Mouse (Mus musculus): ENCODE results near the gene Ap2a2. TPM values are rescaled to one million over a fixed set of nuclear protein-coding genes. Genes with fewer than 3 reads are reported as not detected.
"Not testable (repeated sequence)": the region's sequence is repeated elsewhere in the genome, so short reads cannot be mapped to it uniquely, and the experiment has no call there.

Gene Ap2a2
- polyA plus RNA-seq, 1 experiment = 92.7 TPM

DNA sequence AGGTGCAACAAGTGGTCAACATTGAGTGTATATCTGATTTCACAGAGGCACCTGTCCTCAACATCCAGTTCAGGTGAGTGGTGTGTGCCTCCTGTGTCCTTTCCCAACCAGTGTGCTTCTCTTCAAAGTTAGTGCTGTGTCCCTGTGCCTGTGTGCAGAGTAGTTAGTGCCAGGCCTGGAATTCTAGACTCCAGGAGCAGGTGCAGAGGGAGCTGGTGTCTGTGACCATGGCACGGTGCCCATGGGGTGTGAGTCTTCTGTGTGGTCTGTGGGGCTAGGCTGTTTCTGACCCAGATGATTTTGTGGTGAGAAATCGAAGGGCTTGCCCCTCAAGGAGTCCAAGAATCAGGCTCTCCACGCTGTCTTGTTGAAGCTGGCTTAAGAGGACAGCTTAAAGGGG lies 67.3 kb downstream of the Ap2a2 start:
- Histone ChIP-seq H3K27me3 (ENCODE audit: control insufficient read depth, insufficient read depth, insufficient read length) (no peaks in the 10 kb centered on the region), H3K79me2 (ENCODE audit: control insufficient read depth, insufficient read depth) (no peaks in the 10 kb centered on the region), H3K36me3 (ENCODE audit: control insufficient read depth, insufficient read depth) (peaks cover 85% of the 10 kb centered on the region), H3ac (ENCODE audit: control insufficient read depth, insufficient read length, low read depth) (no peak overlapping the region), H3K4me3 (ENCODE audit: insufficient read depth, poor library complexity, severe bottlenecking) (no peak overlapping the region), H3K79me3 (ENCODE audit: low read depth) (no peaks in the 10 kb centered on the region)
- TF ChIP-seq USF1 (IDR thresholded peaks at IDR 0.05; ENCODE audit: low read depth) (no peak), MYOG (IDR thresholded peaks at IDR 0.05; ENCODE audit: control insufficient read depth, extremely low read depth, insufficient read length) (no peak), MAX (IDR thresholded peaks at IDR 0.05) (no peak), CEBPB (IDR thresholded peaks at IDR 0.05; ENCODE audit: low read depth) (no peak), MYOD1 (IDR thresholded peaks at IDR 0.05; ENCODE audit: control insufficient read depth, insufficient read length, low read depth) (no peak), FOSL1 (IDR thresholded peaks at IDR 0.05; ENCODE audit: insufficient read depth, low read length, poor library complexity, severe bottlenecking) (no peak), CTCF (IDR thresholded peaks at IDR 0.05; ENCODE audit: control insufficient read depth, insufficient read depth, insufficient read length) (no peak)

- not testable (repeated sequence) for H3K4me3 ChIP-seq (ENCODE audit: insufficient read depth, poor library complexity, severe bottlenecking); H3K79me3 ChIP-seq (ENCODE audit: low read depth); H3ac ChIP-seq (ENCODE audit: control insufficient read depth, insufficient read length, low read depth); H3K79me2 ChIP-seq (ENCODE audit: control insufficient read depth, insufficient read depth); H3K27me3 ChIP-seq (ENCODE audit: control insufficient read depth, insufficient read depth, insufficient read length)
- H3K36me3 ChIP-seq (ENCODE audit: control insufficient read depth, insufficient read depth) = peaks cover 15% of the 10 kb centered on the region
These were observed 76.1 kb downstream of the Ap2a2 start for GRCm38 (mm10) chr7:141638077-141638476.

DNA sequence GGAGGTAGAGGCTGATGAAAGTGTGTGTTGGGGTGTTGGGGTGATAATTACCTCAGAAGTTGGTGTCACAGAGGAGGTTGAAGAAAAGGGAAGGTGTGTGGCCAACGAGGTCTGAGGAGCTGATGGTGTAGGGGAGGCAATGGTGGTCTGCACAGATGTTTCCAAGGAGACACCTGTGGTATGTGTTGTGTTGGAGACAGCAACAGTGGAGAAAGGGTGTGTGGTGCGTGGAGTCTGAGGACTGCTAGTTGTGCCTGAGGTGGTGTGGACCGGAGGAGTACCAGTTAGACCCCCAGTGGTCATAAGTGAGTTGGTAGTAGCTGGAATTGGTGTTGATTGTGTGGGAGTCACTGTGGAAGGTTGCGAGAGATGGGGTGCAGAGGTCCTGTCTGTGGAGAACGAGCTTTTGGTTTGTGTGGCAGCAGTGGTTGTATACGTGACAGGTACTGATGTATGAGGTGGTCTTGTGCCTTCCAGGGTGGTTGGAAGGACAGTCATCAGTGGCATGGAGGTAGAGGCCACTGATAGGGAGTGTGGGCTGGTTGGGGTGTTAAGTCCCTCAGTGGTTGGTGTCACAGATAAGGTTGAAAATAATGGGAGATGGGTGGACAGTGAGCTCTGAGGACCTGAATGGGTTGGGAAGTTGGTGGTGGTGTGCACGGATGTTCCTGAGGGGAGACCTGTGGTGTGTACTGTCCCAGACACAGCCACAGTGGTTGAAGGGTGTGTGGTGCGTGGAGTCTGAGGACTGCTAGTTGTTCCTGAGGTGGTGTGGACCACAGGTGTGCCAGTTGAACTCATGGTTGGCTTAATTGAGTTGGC lies 76.8 kb downstream of the Ap2a2 start:
- H3K79me2 ChIP-seq (ENCODE audit: control insufficient read depth, insufficient read depth); H3K36me3 ChIP-seq (ENCODE audit: control insufficient read depth, insufficient read depth); H3ac ChIP-seq (ENCODE audit: control insufficient read depth, insufficient read length, low read depth); H3K4me3 ChIP-seq (ENCODE audit: insufficient read depth, poor library complexity, severe bottlenecking); H3K27me3 ChIP-seq (ENCODE audit: control insufficient read depth, insufficient read depth, insufficient read length); H3K79me3 ChIP-seq (ENCODE audit: low read depth): not testable (repeated sequence)

- not testable (repeated sequence) for H3K79me3 ChIP-seq (ENCODE audit: low read depth); H3K79me2 ChIP-seq (ENCODE audit: control insufficient read depth, insufficient read depth); H3ac ChIP-seq (ENCODE audit: control insufficient read depth, insufficient read length, low read depth); H3K27me3 ChIP-seq (ENCODE audit: control insufficient read depth, insufficient read depth, insufficient read length); H3K36me3 ChIP-seq (ENCODE audit: control insufficient read depth, insufficient read depth); H3K4me3 ChIP-seq (ENCODE audit: insufficient read depth, poor library complexity, severe bottlenecking)
These were observed 77.4 kb downstream of the Ap2a2 start for GRCm38 (mm10) chr7:141639335-141639890.

DNA sequence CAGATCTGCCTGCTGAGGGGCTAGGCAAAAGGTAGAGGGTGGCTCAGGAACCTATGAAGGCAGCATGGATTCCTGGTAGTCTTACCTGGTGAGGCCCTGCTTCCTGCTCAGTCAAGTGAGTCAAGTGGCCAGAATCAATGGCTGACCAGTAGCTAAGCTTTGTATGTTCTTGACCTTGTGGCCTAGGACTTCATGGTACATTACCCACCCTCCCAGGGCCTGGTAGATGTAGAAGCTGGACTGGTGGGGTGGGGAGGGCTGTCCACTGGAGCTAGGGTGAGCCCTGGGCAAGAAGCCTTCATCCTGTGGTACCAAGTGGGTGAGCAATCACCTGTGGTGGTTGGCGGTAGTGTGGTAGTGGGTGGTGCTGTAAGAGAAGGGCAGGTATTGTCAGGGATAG lies 80.4 kb downstream of the Ap2a2 start:
- Histone ChIP-seq H3K36me3 (ENCODE audit: control insufficient read depth, insufficient read depth) (no peaks in the 10 kb centered on the region), H3ac (ENCODE audit: control insufficient read depth, insufficient read length, low read depth) (no peak overlapping the region), H3K4me3 (ENCODE audit: insufficient read depth, poor library complexity, severe bottlenecking) (no peak overlapping the region), H3K27me3 (ENCODE audit: control insufficient read depth, insufficient read depth, insufficient read length) (no peaks in the 10 kb centered on the region), H3K79me3 (ENCODE audit: low read depth) (no peaks in the 10 kb centered on the region), H3K79me2 (ENCODE audit: control insufficient read depth, insufficient read depth) (no peaks in the 10 kb centered on the region)
- no peak for TF ChIP-seq CTCF (IDR thresholded peaks at IDR 0.05; ENCODE audit: control insufficient read depth, insufficient read depth, insufficient read length)
- no peak for TF ChIP-seq MAX (IDR thresholded peaks at IDR 0.05)
- TF ChIP-seq MYOG (IDR thresholded peaks at IDR 0.05; ENCODE audit: control insufficient read depth, extremely low read depth, insufficient read length) = no peak
- TF ChIP-seq USF1 (IDR thresholded peaks at IDR 0.05; ENCODE audit: low read depth) = no peak
- TF ChIP-seq FOSL1 (IDR thresholded peaks at IDR 0.05; ENCODE audit: insufficient read depth, low read length, poor library complexity, severe bottlenecking) = no peak
- no peak for TF ChIP-seq MYOD1 (IDR thresholded peaks at IDR 0.05; ENCODE audit: control insufficient read depth, insufficient read length, low read depth)
- no peak for TF ChIP-seq CEBPB (IDR thresholded peaks at IDR 0.05; ENCODE audit: low read depth)

DNA sequence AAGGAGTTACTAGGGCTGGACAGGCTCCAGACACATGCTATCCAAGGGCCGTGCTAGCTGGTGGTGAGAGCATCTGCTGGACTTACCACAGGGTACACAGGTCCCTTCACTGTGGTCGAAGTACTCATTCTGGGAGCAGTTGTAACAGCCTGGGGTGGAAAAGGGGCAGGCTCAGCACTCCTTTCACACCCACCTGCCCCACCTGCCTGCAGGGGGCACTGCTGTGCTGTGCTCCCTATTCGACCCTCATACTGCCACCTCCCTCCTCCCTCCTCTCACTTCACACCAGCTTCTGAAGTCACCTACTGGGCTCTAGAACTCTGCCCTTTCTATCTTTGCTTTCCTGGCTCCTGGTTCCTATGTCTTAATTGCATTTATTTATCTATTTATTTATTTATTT lies 81.2 kb downstream of the Ap2a2 start:
- Histone ChIP-seq H3K36me3 (ENCODE audit: control insufficient read depth, insufficient read depth) (no peaks in the 10 kb centered on the region), H3ac (ENCODE audit: control insufficient read depth, insufficient read length, low read depth) (no peak overlapping the region), H3K79me3 (ENCODE audit: low read depth) (no peaks in the 10 kb centered on the region), H3K27me3 (ENCODE audit: control insufficient read depth, insufficient read depth, insufficient read length) (no peaks in the 10 kb centered on the region), H3K4me3 (ENCODE audit: insufficient read depth, poor library complexity, severe bottlenecking) (no peak overlapping the region), H3K79me2 (ENCODE audit: control insufficient read depth, insufficient read depth) (no peaks in the 10 kb centered on the region)
- TF ChIP-seq CTCF (IDR thresholded peaks at IDR 0.05; ENCODE audit: control insufficient read depth, insufficient read depth, insufficient read length) = peak; percentile 13
- no peak for TF ChIP-seq FOSL1 (IDR thresholded peaks at IDR 0.05; ENCODE audit: insufficient read depth, low read length, poor library complexity, severe bottlenecking)
- no peak for TF ChIP-seq MAX (IDR thresholded peaks at IDR 0.05)
- TF ChIP-seq USF1 (IDR thresholded peaks at IDR 0.05; ENCODE audit: low read depth) = no peak

All from C2C12 (cell line).